Mouse (Mus musculus) stomach, postnatal 0 days (tissue): ENCODE measurements around the gene 4933427D14Rik.

ENCODE experiments used
- CTCF ChIP-seq: IDR thresholded peaks from 2 replicates; pipeline ENCODE4 v1.5.1; 2016; ENCODE audit warnings: antibody characterized with exemption, low read depth, mild to moderate bottlenecking, moderate library complexity
- EP300 ChIP-seq: optimal IDR thresholded peaks from 2 replicates; pipeline ENCODE3; 2016; ENCODE audit warnings: antibody characterized with exemption

DNA sequence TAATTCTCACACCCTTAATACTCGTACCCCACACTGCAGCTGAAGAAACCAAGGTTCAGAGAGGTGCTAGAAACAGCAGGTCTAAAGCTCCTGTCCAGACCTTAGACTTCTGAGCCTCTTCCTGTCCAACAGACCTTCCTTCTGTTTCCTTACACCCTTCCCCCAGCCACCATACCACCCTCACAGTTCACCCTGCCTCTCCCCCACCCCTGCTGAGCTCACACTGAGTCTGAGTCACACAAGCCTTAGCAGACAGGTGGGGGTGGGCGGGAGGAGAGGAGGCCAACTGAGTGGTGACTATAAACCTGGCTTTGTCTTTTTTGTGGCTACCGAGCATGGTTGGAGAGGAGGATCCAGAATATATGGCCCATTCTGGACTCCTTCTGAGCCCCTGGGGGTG is 96.5 kb downstream of the 4933427D14Rik start:
- TF ChIP-seq CTCF (no peak), EP300 (no peak)
